Mouse (Mus musculus): ENCODE data around the gene Bysl. TPM values are rescaled to one million over a fixed set of nuclear protein-coding genes. Genes with fewer than 3 reads are reported as not detected.
"Not testable (repeated sequence)": the region's sequence is repeated elsewhere in the genome, so short reads cannot be mapped to it uniquely, and the experiment has no call there.

Bysl gene
- polyA plus RNA-seq, 1 experiment from 2014 or later, result 39.7 TPM

- under 1% methylated on average over 59 of the region's 61 CpGs for WGBS
- peak; percentile 62 for ATAC-seq (replicated peaks)
- Histone ChIP-seq H3K4me3 (peak overlapping the region; percentile 75), H3K4me2 (peak overlapping the region; percentile 81), H3K9me3 (no peaks in the 10 kb centered on the region), H3K36me3 (replicated peaks) (peaks cover 4% of the 10 kb centered on the region; the same call in 1 of the 2 replicates), H3K4me1 (peaks cover 35% of the 10 kb centered on the region), H3K27ac (peak overlapping the region; percentile 97), H3K27me3 (replicated peaks) (no peaks in the 10 kb centered on the region), H3K9ac (peak overlapping the region; percentile 77)
Measured at GRCm38 (mm10) chr17:47629717-47630677, 18.7 kb upstream of the Bysl start.

DNA sequence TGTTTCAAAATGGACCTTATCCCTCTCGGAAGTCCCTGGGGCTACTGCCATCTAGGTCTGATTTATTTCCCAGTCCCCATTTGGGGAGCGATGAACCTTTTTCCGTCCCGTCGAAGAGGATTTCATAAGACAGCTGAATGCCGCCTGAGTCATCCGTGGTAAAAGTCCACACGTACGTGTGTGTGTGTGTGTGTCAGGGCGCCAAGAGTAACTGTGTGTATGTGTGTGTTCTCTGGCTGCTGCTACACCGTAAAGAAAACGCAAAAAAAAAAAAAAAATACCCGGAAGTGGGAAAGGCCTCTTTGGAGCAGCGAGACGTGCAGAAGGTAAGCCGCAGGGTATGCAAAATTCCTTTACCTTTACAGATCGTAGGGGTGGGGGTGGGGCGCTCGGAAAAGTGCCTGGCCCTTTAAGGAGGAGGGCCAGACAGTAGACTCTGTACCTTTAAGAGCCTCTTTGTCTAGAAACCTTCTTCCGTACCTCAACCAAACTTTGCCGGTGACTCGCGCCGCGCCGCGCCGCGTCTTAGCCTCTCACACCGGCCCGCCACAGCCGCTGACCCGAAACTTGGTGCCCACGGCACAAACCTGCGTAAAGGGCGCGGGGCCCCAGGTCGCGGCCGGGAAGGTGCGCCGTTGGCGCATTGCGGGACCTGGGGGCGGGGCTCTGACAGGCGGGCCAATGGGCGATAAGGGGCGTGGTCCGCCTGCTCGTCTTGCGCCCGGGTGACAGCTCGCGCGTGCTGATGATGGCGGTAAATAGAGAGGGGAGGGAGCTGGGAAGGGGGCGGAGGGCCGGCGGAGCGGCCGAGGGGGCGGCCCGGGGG lies 17.8 kb upstream of the Bysl start:
- no peaks in the 10 kb centered on the region for H3K9me3 ChIP-seq
- peak overlapping the region; percentile 81 for H3K4me2 ChIP-seq
- peak overlapping the region; percentile 77 for H3K9ac ChIP-seq
- peak; percentile 95 for ATAC-seq (replicated peaks)
- H3K4me1 ChIP-seq, result peaks cover 35% of the 10 kb centered on the region
- H3K27me3 ChIP-seq (replicated peaks), result no peaks in the 10 kb centered on the region
- peaks cover 7% of the 10 kb centered on the region; the same call in 1 of the 2 replicates for H3K36me3 ChIP-seq (replicated peaks)
- under 1% methylated on average over 63 of the region's 63 CpGs for WGBS
- peak overlapping the region; percentile 97 for H3K27ac ChIP-seq
- H3K4me3 ChIP-seq, result peak overlapping the region; percentile 75

GRCm38 (mm10) chr17:47627791-47628190 lies 16.5 kb upstream of the Bysl start:
- Histone ChIP-seq H3K4me2 (no peak overlapping the region), H3K36me3 (replicated peaks) (peaks cover 16% of the 10 kb centered on the region), H3K9me3 (no peaks in the 10 kb centered on the region), H3K27me3 (replicated peaks) (no peaks in the 10 kb centered on the region), H3K9ac (no peak overlapping the region), H3K4me3 (no peak overlapping the region), H3K4me1 (peaks cover 30% of the 10 kb centered on the region), H3K27ac (no peak overlapping the region)
- WGBS, result 92% methylated on average over 2 of the region's 2 CpGs
- no peak for ATAC-seq (replicated peaks)

- no peaks in the 10 kb centered on the region for H3K9me3 ChIP-seq
- no peak overlapping the region for H3K4me2 ChIP-seq
- H3K27ac ChIP-seq, result no peak overlapping the region
- peaks cover 14% of the 10 kb centered on the region for H3K4me1 ChIP-seq
- H3K9ac ChIP-seq, result no peak overlapping the region
- 94% methylated on average over 5 of the region's 5 CpGs for WGBS
- H3K27me3 ChIP-seq (replicated peaks), result no peaks in the 10 kb centered on the region
- H3K36me3 ChIP-seq (replicated peaks), result peaks cover 32% of the 10 kb centered on the region
- no peak for ATAC-seq (replicated peaks)
- no peak overlapping the region for H3K4me3 ChIP-seq
Measured at GRCm38 (mm10) chr17:47626031-47626430, 14.7 kb upstream of the Bysl start.

- H3K27ac ChIP-seq, result no peak overlapping the region
- H3K4me2 ChIP-seq, result no peak overlapping the region
- no peak for ATAC-seq (replicated peaks)
- H3K9me3 ChIP-seq, result no peaks in the 10 kb centered on the region
- peaks cover 34% of the 10 kb centered on the region for H3K36me3 ChIP-seq (replicated peaks)
- H3K4me1 ChIP-seq, result peaks cover 8% of the 10 kb centered on the region
- WGBS, result 99% methylated on average over 2 of the region's 2 CpGs
- H3K9ac ChIP-seq, result no peak overlapping the region
- no peaks in the 10 kb centered on the region for H3K27me3 ChIP-seq (replicated peaks)
- H3K4me3 ChIP-seq, result no peak overlapping the region
Measured at GRCm38 (mm10) chr17:47625088-47625487, 13.8 kb upstream of the Bysl start.

- H3K4me2 ChIP-seq; ATAC-seq (replicated peaks); H3K27ac ChIP-seq; H3K9me3 ChIP-seq; H3K27me3 ChIP-seq (replicated peaks); H3K4me1 ChIP-seq; H3K4me3 ChIP-seq; H3K9ac ChIP-seq: not testable (repeated sequence)
- peaks cover 34% of the 10 kb centered on the region for H3K36me3 ChIP-seq (replicated peaks)
- WGBS, result 92% methylated on average over 4 of the region's 5 CpGs
Measured at GRCm38 (mm10) chr17:47624572-47624971, 13.3 kb upstream of the Bysl start.

GRCm38 (mm10) chr17:47622912-47623554 lies 11.7 kb upstream of the Bysl start:
- Histone ChIP-seq H3K4me2 (no peak overlapping the region), H3K36me3 (replicated peaks) (peaks cover 40% of the 10 kb centered on the region), H3K4me1 (no peaks in the 10 kb centered on the region), H3K9me3 (no peaks in the 10 kb centered on the region), H3K27ac (no peak overlapping the region), H3K27me3 (replicated peaks) (no peaks in the 10 kb centered on the region), H3K9ac (no peak overlapping the region), H3K4me3 (no peak overlapping the region)
- WGBS, result 87% methylated on average over 14 of the region's 14 CpGs
- ATAC-seq (replicated peaks), result no peak

DNA sequence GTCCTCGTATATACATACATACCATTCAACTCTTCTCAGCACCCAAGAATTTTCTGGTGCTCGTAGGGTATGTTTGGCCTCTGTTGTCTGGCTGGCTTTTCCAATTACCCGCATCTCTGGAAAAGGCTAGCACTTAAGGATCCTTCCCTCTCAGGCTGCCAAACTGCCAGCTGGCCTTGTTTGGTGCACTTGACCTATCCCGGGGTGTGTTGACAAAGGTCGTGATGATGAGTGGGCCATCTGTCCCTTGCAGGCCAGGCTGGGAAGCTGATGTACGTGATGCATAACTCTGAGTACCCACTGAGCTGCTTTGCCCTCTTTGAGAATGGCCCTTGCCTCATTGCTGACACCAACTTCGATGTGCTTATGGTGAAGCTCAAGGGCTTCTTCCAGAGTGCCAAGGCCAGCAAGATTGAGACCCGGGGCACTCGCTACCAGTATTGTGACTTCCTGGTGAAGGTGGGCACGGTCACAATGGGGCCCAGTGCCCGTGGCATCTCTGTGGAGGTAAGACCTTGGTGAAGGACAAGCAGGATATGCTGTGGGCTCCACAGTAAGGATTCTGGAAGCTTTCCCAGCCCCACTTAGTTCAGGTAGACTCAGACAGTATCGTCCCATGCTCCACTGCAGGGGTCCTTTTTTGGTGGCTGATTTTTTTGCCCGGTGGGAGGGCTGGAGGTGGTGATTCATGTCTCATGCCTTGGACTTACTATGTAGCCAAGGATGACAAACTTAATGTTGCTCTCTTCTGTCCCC lies 7.4 kb upstream of the Bysl start:
- H3K4me2 ChIP-seq, result no peak overlapping the region
- H3K27ac ChIP-seq, result no peak overlapping the region
- no peaks in the 10 kb centered on the region for H3K4me1 ChIP-seq
- no peak overlapping the region for H3K4me3 ChIP-seq
- no peak for ATAC-seq (replicated peaks)
- no peak overlapping the region for H3K9ac ChIP-seq
- H3K9me3 ChIP-seq, result no peaks in the 10 kb centered on the region
- peaks cover 38% of the 10 kb centered on the region for H3K36me3 ChIP-seq (replicated peaks)
- WGBS, result 91% methylated on average over 13 of the region's 13 CpGs
- H3K27me3 ChIP-seq (replicated peaks), result no peaks in the 10 kb centered on the region

GRCm38 (mm10) chr17:47617605-47618307 lies 6.5 kb upstream of the Bysl start:
- Histone ChIP-seq H3K4me3 (no peak overlapping the region), H3K4me2 (no peak overlapping the region), H3K27me3 (replicated peaks) (no peaks in the 10 kb centered on the region), H3K4me1 (peaks cover 4% of the 10 kb centered on the region), H3K9me3 (no peaks in the 10 kb centered on the region), H3K9ac (no peak overlapping the region), H3K36me3 (replicated peaks) (peaks cover 35% of the 10 kb centered on the region), H3K27ac (no peak overlapping the region)
- 94% methylated on average over 9 of the region's 9 CpGs for WGBS
- ATAC-seq (replicated peaks), result no peak

DNA sequence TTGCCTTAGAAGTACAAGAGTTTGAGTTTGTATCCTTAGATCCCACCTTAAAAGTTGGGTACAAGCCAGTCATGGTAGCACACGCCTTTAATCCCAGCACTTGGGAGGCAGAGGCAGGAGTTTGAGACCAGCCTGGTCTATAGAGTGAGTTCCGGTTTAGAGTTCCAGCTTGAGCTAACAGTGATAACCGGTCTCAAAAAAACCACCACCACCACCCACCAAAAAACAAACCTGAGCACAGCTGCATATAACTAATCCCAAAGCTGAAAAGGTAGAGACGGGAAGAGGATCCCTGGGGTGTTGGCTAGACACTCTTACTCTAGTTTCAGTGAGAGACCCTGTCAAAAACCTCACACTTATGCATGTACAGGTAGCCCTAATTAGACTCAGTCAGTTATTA lies 5.4 kb upstream of the Bysl start:
- Histone ChIP-seq H3K27me3 (replicated peaks) (no peaks in the 10 kb centered on the region), H3K4me3 (no peak overlapping the region), H3K36me3 (replicated peaks) (peaks cover 25% of the 10 kb centered on the region; the same call in 1 of the 2 replicates), H3K4me1 (peaks cover 14% of the 10 kb centered on the region), H3K9me3 (no peaks in the 10 kb centered on the region), H3K27ac (no peak overlapping the region), H3K9ac (no peak overlapping the region), H3K4me2 (no peak overlapping the region)
- ATAC-seq (replicated peaks), result no peak
- WGBS, result 89% methylated on average over 4 of the region's 4 CpGs

DNA sequence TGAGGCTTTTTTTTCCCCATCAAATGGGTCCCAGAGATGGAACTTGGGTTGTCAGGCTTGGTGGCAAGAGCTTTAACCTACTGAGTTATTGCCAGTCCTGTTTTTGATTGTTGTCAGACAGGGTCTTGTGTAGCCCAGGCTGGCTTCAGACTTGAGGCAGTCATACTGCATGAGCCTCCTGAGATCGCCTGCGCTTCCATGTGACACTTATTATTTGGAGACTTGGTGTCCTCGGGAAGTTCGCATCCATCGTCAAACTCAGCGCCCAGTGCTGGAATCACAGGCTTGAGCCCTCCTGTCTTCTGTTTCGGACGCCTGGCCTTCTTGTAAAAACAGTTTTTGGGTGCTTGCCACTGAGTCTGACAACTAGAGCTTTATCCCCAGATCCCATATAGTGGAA lies 4.8 kb upstream of the Bysl start:
- Histone ChIP-seq H3K9ac (no peak overlapping the region), H3K4me3 (no peak overlapping the region), H3K36me3 (replicated peaks) (peaks cover 20% of the 10 kb centered on the region; the same call in 1 of the 2 replicates), H3K27me3 (replicated peaks) (no peaks in the 10 kb centered on the region), H3K4me1 (peaks cover 14% of the 10 kb centered on the region), H3K4me2 (no peak overlapping the region), H3K9me3 (no peaks in the 10 kb centered on the region), H3K27ac (no peak overlapping the region)
- WGBS, result 97% methylated on average over 8 of the region's 8 CpGs
- ATAC-seq (replicated peaks), result no peak
